Mouse (Mus musculus) lung, postnatal 0 days (tissue): ENCODE measurements at regions not wholly inside any gene's neighbourhood (a gene's known extent, or its start where the extent isn't known, plus 50 kb on each side); places are given as distances from the start of the nearest gene placed in this dataset. TPM values are rescaled to one million over a fixed set of nuclear protein-coding genes. Genes with fewer than 3 reads are reported as not detected.
A peak's percentile ranks its signal among the peaks of the same experiment; 100 is the strongest.

Experiments used
- ATAC-seq: fragments of 200-750 bp; cut with Nextera tagmentation; 2 replicates; pipeline ENCODE4 v1.8.0; 2017; ENCODE audit warnings: moderate library complexity
- DNase-seq: peaks from one replicate; pipeline ENCODE4 v3.0.0-alpha.2; 2016; ENCODE audit warnings: low spot score
- H3K27ac ChIP-seq: fragments of 300-500 bp; sonication (generic); 2 replicates; pipeline ENCODE4 v1.5.1; 2014; ENCODE audit warnings: antibody characterized with exemption, mild to moderate bottlenecking, low read length, mixed read lengths
- H3K27me3 ChIP-seq: fragments of 300-500 bp; sonication (generic); replicated peaks from 2 replicates; pipeline ENCODE4 v1.6.1; 2014; ENCODE audit warnings: low read length, mixed read lengths; ENCODE audit not compliant: insufficient read depth
- H3K36me3 ChIP-seq: fragments of 300-500 bp; sonication (generic); 2 replicates; pipeline ENCODE4 v1.6.1; 2014; ENCODE audit warnings: low read length, mixed read lengths; ENCODE audit not compliant: insufficient read depth
- H3K4me1 ChIP-seq: fragments of 300-500 bp; sonication (generic); 2 replicates; pipeline ENCODE4 v1.6.1; 2014; ENCODE audit warnings: antibody characterized with exemption, low read depth, low read length, mixed read lengths; ENCODE audit not compliant: insufficient read depth
- H3K4me2 ChIP-seq: fragments of 300-500 bp; sonication (generic); replicated peaks from 2 replicates; pipeline ENCODE4 v1.6.1; 2014; ENCODE audit warnings: low read depth, mild to moderate bottlenecking, low read length, moderate library complexity, mixed read lengths
- H3K4me3 ChIP-seq: fragments of 300-500 bp; sonication (generic); 2 replicates; pipeline ENCODE4 v1.5.1; 2014; ENCODE audit warnings: low read depth, low read length
- H3K9ac ChIP-seq: fragments of 300-500 bp; sonication (generic); replicated peaks from 2 replicates; pipeline ENCODE4 v1.6.1; 2014; ENCODE audit warnings: low read depth, mild to moderate bottlenecking
- H3K9me3 ChIP-seq: fragments of 300-500 bp; sonication (generic); 2 replicates; pipeline ENCODE4 v1.6.1; 2016; ENCODE audit warnings: low read length, mixed read lengths
- CTCF ChIP-seq: IDR thresholded peaks from 2 replicates; pipeline ENCODE4 v1.5.1; 2016; ENCODE audit warnings: antibody characterized with exemption, mild to moderate bottlenecking
- EP300 ChIP-seq: IDR thresholded peaks from 2 replicates; pipeline ENCODE4 v1.6.1; 2016; ENCODE audit warnings: antibody characterized with exemption, mild to moderate bottlenecking, control low read depth
- WGBS: fragments of 180-500 bp; shearing (Covaris S2); extraction: QIAGEN DNeasy Blood & Tissue Kit; methylation state at CpG from one replicate; pipeline ENCODE4 v1.1.7; 2014; 5-methylcytosine and 5-hydroxymethylcytosine counted together
- microRNA-seq: library from miRNA; unstranded; fragments of <30 nt; microRNA quantifications from one replicate; pipeline ENCODE4, GENCODE M21; 2016

DNA sequence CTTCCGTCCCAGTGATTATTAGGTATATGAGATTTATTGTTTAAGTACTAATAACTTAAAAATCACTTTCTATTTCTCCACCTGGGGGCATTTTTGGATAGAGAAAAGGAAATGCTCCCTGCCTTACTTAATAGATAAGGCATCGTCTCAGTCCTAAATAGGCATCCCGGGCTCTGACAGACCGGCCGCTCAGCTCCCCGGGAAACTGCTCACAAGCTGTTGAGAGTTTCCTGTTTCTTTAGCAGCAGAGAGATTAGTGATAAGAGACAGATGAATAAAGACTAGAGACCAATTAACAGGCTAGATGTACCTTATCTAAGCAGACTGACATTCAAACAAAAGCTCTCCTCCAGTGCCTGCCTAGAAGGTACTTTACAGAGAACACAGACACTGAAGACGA, 148.4 kb downstream of the Slc15a5 start:
- Histone ChIP-seq H3K36me3 (no peaks in the 10 kb centered on the region), H3K9me3 (no peaks in the 10 kb centered on the region), H3K27me3 (no peaks in the 10 kb centered on the region), H3K4me2 (peak overlapping the region; percentile 34), H3K4me3 (no peak overlapping the region), H3K4me1 (peaks cover 12% of the 10 kb centered on the region; the same call in 1 of the 2 replicates), H3K27ac (no peak overlapping the region), H3K9ac (no peak overlapping the region)
- DNase-seq (no peak), ATAC-seq (no peak)
- TF ChIP-seq CTCF = no peak
- TF ChIP-seq EP300 = no peak
- WGBS = 10% methylated on average over 7 of the region's 7 CpGs

DNA sequence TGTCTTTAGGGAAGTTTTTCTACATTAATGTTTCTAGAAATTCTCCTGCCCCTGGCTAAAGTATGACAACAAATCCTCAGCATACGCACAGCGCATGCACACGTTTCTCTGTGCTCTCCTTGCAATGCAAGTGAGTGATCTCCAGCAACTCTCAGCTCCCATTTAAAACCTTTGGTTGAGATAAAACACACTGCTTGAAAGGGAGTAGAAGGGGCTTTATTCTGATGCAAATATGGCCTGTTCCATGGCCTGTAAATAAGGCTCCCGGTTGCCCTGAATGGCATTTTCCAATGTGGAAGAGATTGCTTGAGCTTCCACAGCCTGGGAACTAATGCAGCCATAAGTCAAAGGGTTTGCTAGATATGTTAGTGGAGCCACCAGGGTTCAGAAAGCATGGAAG, 156.4 kb downstream of the Slc15a5 start:
- ATAC-seq (no peak), DNase-seq (no peak)
- Histone ChIP-seq H3K4me1 (no peaks in the 10 kb centered on the region), H3K4me3 (no peak overlapping the region), H3K27me3 (no peaks in the 10 kb centered on the region), H3K9ac (no peak overlapping the region), H3K9me3 (no peaks in the 10 kb centered on the region), H3K27ac (no peak overlapping the region), H3K36me3 (no peaks in the 10 kb centered on the region), H3K4me2 (no peak overlapping the region)
- no peak for TF ChIP-seq CTCF
- TF ChIP-seq EP300 = no peak
- WGBS = 87% methylated on average over 4 of the region's 4 CpGs

DNA sequence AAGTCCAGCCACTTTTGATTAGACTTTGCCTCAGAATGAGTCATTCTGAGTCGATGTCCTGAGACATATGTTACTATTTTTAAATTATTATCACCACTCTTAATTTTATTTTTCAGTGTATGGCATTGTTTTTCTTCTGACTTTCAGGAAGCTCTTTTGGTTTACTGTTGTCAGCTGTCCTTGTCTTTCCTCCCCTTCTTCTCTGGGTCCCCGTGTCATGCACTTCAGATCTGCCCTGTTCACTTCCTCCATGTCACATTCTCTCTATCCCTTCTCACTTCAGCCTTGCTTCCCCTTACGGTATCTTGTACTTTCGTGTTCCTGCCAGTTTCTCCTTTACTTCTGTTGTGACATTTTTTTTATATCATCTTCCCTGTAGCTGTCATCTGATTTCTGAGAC, 161.6 kb downstream of the Slc15a5 start:
- Histone ChIP-seq H3K9ac (no peak overlapping the region), H3K4me2 (no peak overlapping the region), H3K4me3 (no peak overlapping the region), H3K4me1 (no peaks in the 10 kb centered on the region), H3K36me3 (no peaks in the 10 kb centered on the region), H3K9me3 (no peaks in the 10 kb centered on the region), H3K27me3 (no peaks in the 10 kb centered on the region), H3K27ac (no peak overlapping the region)
- ATAC-seq (no peak), DNase-seq (no peak)
- TF ChIP-seq EP300 (no peak), CTCF (no peak)
- 26% methylated on average over 4 of the region's 4 CpGs for WGBS

DNA sequence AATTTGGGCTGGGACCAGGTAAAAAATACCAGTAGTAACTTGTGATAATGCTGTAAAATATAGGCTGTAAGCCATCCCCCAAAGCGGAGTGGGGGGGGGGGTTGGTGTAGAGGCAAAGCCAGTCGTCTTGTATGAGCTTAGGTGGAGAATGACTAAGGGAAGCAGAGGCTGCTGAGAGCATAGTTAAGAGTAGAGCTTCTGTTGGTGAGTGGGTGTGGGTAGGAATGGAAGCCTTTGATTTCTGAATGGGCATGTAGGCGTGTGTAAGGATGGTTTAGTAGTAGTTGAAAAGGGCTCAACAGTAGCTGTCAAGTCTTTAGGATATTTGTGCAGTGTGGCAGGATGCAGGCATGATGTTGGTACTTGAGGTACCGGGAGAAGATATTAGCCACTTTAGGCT, 153.5 kb downstream of the Dera start:
- 72% methylated on average over 4 of the region's 4 CpGs for WGBS
- no peak overlapping the region for H3K9ac ChIP-seq
- ATAC-seq (no peak), DNase-seq (no peak)
- no peaks in the 10 kb centered on the region for H3K9me3 ChIP-seq
- H3K4me1 ChIP-seq = no peaks in the 10 kb centered on the region
- no peak overlapping the region for H3K27ac ChIP-seq
- H3K36me3 ChIP-seq = no peaks in the 10 kb centered on the region
- no peak for TF ChIP-seq CTCF
- no peak for TF ChIP-seq EP300
- H3K4me3 ChIP-seq = no peak overlapping the region
- H3K27me3 ChIP-seq = no peaks in the 10 kb centered on the region
- H3K4me2 ChIP-seq = no peak overlapping the region

Small RNAs in the stretch of these regions (microRNA-seq; reads per million reads assigned to microRNA genes)
- gene Gm24308 = not detected
